Mouse (Mus musculus): ENCODE measurements around the gene Atf3. TPM values are rescaled to one million over a fixed set of nuclear protein-coding genes. Genes with fewer than 3 reads are reported as not detected.

The Atf3 gene
- polyA plus RNA-seq, 1 experiment from 2014 or later, result 3.2 TPM

- no peaks in the 10 kb centered on the region for H3K36me3 ChIP-seq (ENCODE audit: insufficient read depth, low read length)
- WGBS, result 45% methylated on average over 6 of the region's 6 CpGs
- H3K27me3 ChIP-seq (ENCODE audit: insufficient read depth, low read length), result 0 out of 2 replicates have a peak, but pooled peaks cover 6% of the 10 kb centered on the region
- no peak overlapping the region for H3K9ac ChIP-seq (ENCODE audit: low read depth, low read length)
- H3K4me1 ChIP-seq (replicated peaks; ENCODE audit: insufficient read depth, low read length), result peaks cover 19% of the 10 kb centered on the region; the same call in 1 of the 2 replicates
- H3K4me2 ChIP-seq (ENCODE audit: low read length), result no peak overlapping the region
- no peak overlapping the region for H3K4me3 ChIP-seq (replicated peaks; ENCODE audit: low read depth, low read length)
- ATAC-seq (replicated peaks; ENCODE audit: low FRiP score, low read depth), result no peak
- DNase-seq (ENCODE audit: low spot score), result no peak
- H3K27ac ChIP-seq, result no peak overlapping the region
- no peak for TF ChIP-seq CTCF (IDR thresholded peaks at IDR 0.05; ENCODE audit: low read depth)
- H3K9me3 ChIP-seq (replicated peaks; ENCODE audit: low read length), result no peaks in the 10 kb centered on the region
Measured at GRCm38 (mm10) chr1:191189671-191190372, 28.0 kb downstream of the Atf3 start.

DNA sequence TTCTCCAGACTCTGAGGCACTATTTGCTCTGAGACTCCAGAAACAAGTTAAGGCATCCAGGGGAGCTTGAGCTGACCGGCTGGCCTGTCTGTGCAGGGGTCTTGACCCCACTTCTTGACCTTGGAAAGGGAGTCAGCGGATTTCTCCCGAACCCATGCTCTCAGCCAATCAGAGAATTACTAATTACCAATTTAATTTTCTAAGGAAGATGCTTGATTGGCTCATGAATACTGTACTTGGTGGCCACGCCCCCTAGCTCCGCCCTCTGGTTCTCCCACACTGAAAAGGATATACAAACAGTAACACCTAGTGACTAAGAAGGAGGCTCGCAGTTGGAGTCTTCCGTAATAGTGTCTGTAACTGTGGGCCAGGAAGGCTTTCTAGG is 31.5 kb downstream of the Atf3 start:
- Histone ChIP-seq H3K4me1 (replicated peaks; ENCODE audit: insufficient read depth, low read length) (peaks cover 24% of the 10 kb centered on the region; the same call in 1 of the 2 replicates), H3K27ac (no peak overlapping the region), H3K36me3 (ENCODE audit: insufficient read depth, low read length) (no peaks in the 10 kb centered on the region), H3K27me3 (ENCODE audit: insufficient read depth, low read length) (0 out of 2 replicates have a peak, but pooled peaks cover 11% of the 10 kb centered on the region), H3K4me2 (ENCODE audit: low read length) (peak overlapping the region; percentile 100), H3K4me3 (replicated peaks; ENCODE audit: low read depth, low read length) (peak overlapping the region; percentile 71; the same call in 1 of the 2 replicates), H3K9me3 (replicated peaks; ENCODE audit: low read length) (no peaks in the 10 kb centered on the region), H3K9ac (ENCODE audit: low read depth, low read length) (no peak overlapping the region)
- WGBS, result 7% methylated on average over 7 of the region's 7 CpGs
- 0 out of 2 replicates have a peak, but pooled peaks have one; percentile 13 for TF ChIP-seq CTCF (IDR thresholded peaks at IDR 0.05; ENCODE audit: low read depth)
- DNase-seq (ENCODE audit: low spot score) (peak; percentile 68), ATAC-seq (replicated peaks; ENCODE audit: low FRiP score, low read depth) (no peak)

DNA sequence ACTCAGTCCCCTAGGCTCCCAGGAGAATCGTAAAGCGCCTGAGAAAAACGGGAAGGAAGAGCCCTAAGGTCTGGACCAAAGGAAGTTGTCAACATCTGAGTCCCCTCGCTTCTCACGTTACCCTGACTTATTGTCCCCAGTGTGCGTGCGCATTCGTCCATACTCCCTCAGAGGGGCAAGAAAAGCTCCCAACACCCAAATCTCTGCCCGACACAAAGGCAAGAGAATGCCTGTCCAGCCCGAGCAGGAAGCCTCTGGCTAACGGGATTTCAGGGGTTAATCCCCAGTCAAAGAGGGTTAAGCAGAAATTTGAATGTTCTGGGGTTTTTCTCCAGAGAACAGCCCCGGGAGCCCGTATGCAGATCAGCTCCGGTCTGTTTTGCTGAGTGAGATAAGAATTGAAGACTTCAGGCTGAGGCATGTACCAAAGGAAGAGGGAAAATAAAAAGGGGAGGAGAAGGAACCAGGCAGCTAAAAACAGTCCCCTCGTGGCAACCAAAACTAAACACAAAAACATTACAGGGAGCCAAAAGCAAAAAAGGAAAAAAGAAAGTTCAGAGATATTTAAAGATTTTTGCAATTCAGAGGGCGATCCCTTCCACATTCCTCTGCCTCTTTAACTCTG is 32.0 kb downstream of the Atf3 start:
- no peaks in the 10 kb centered on the region for H3K36me3 ChIP-seq (ENCODE audit: insufficient read depth, low read length)
- WGBS, result 2% methylated on average over 16 of the region's 16 CpGs
- 0 out of 2 replicates have a peak overlapping the region, but pooled peaks have one; percentile 24 for H3K9ac ChIP-seq (ENCODE audit: low read depth, low read length)
- no peak for ATAC-seq (replicated peaks; ENCODE audit: low FRiP score, low read depth)
- peak overlapping the region; percentile 100 for H3K4me2 ChIP-seq (ENCODE audit: low read length)
- H3K27ac ChIP-seq, result no peak overlapping the region
- H3K27me3 ChIP-seq (ENCODE audit: insufficient read depth, low read length), result 0 out of 2 replicates have a peak, but pooled peaks cover 11% of the 10 kb centered on the region
- peak overlapping the region; percentile 71 for H3K4me3 ChIP-seq (replicated peaks; ENCODE audit: low read depth, low read length)
- peaks cover 24% of the 10 kb centered on the region; the same call in 1 of the 2 replicates for H3K4me1 ChIP-seq (replicated peaks; ENCODE audit: insufficient read depth, low read length)
- no peak for TF ChIP-seq CTCF (IDR thresholded peaks at IDR 0.05; ENCODE audit: low read depth)
- peak; percentile 58 for DNase-seq (ENCODE audit: low spot score)
- H3K9me3 ChIP-seq (replicated peaks; ENCODE audit: low read length), result no peaks in the 10 kb centered on the region

DNA sequence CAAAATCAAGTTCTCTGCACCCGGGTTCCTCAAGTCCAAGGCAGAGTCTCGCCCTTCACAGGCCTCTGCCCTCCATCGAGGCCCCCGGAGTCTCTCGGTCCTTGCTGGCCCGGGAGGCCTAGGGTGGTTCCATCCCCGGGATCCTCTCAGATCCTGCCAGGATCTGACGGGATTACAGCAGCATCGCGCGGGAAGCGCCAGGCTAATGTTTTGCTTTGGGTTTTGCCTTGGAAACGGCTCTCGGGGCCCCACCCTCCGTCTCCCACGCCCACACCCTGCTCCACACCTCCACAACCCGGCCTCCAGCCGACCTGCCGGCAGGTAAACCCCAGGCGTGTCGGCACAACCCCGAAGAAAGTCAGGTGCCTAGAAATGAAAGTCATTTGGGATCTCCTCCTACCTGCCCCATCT is 33.0 kb downstream of the Atf3 start:
- Histone ChIP-seq H3K4me1 (replicated peaks; ENCODE audit: insufficient read depth, low read length) (peaks cover 31% of the 10 kb centered on the region; the same call in 1 of the 2 replicates), H3K27ac (no peak overlapping the region), H3K4me2 (ENCODE audit: low read length) (peak overlapping the region; percentile 100), H3K9ac (ENCODE audit: low read depth, low read length) (peak overlapping the region; percentile 14; the same call in 1 of the 2 replicates), H3K27me3 (ENCODE audit: insufficient read depth, low read length) (0 out of 2 replicates have a peak, but pooled peaks cover 11% of the 10 kb centered on the region), H3K36me3 (ENCODE audit: insufficient read depth, low read length) (no peaks in the 10 kb centered on the region), H3K4me3 (replicated peaks; ENCODE audit: low read depth, low read length) (peak overlapping the region; percentile 71), H3K9me3 (replicated peaks; ENCODE audit: low read length) (no peaks in the 10 kb centered on the region)
- whole genome bisulfite sequencing, result 1% methylated on average over 22 of the region's 22 CpGs
- no peak for ATAC-seq (replicated peaks; ENCODE audit: low FRiP score, low read depth)
- DNase-seq (ENCODE audit: low spot score), result peak; percentile 29
- no peak for TF ChIP-seq CTCF (IDR thresholded peaks at IDR 0.05; ENCODE audit: low read depth)

DNA sequence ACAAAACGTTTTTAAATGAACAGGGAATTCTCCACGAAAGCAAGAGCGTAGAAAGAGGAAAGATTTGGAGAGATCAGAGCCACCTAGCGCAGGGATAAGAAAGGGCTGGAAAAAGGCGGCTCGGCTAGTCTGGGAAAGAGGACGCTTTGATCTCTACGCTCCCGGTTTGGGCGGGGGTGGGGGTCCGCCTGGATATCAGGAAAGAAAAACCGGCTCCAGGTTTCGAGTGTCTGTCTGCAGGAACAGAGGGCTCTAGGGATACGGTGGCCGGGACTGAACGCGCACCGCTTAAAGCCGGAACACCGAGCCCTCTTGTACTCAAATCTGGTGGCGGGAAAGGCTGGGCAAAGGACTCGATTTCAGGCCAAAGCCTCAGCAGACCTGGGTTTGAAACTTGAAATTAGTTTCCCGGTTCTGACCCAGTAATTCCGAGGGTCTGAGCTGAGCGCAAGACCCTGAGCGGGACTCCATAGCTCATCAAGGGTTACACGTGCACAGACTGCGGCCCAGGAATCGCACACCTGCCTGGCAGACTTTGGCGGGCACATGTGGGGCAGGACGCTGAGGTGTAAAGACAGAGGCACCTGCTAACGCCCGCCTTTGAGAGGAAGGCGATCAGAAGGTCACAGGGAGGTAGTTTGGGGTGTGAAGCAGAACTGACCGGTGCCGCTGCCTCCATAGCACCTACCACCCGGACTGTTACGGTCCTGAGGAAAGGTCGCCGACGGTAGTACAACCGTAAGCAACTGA is 33.6 kb downstream of the Atf3 start:
- H3K4me3 ChIP-seq (replicated peaks; ENCODE audit: low read depth, low read length), result peak overlapping the region; percentile 71
- 0 out of 2 replicates have a peak, but pooled peaks cover 11% of the 10 kb centered on the region for H3K27me3 ChIP-seq (ENCODE audit: insufficient read depth, low read length)
- H3K4me2 ChIP-seq (ENCODE audit: low read length), result peak overlapping the region; percentile 100
- H3K9ac ChIP-seq (ENCODE audit: low read depth, low read length), result peak overlapping the region; percentile 68; the same call in 1 of the 2 replicates
- peak overlapping the region; percentile 39 for H3K27ac ChIP-seq
- 3% methylated on average over 42 of the region's 42 CpGs for WGBS
- peak; percentile 26; the same call in 1 of the 2 replicates for TF ChIP-seq CTCF (IDR thresholded peaks at IDR 0.05; ENCODE audit: low read depth)
- peak; percentile 73 for DNase-seq (ENCODE audit: low spot score)
- H3K9me3 ChIP-seq (replicated peaks; ENCODE audit: low read length), result no peaks in the 10 kb centered on the region
- peaks cover 37% of the 10 kb centered on the region for H3K4me1 ChIP-seq (replicated peaks; ENCODE audit: insufficient read depth, low read length)
- ATAC-seq (replicated peaks; ENCODE audit: low FRiP score, low read depth), result no peak
- H3K36me3 ChIP-seq (ENCODE audit: insufficient read depth, low read length), result no peaks in the 10 kb centered on the region

Data from kidney, postnatal 0 days (tissue).